Mouse (Mus musculus) G1E (cell line): ENCODE measurements around the gene Pla2g4b.

Experiments used
- CTCF ChIP-seq: IDR thresholded peaks from 2 replicates; pipeline ENCODE4 v1.5.1; 2012; ENCODE audit warnings: low read depth, low read length, inconsistent platforms, mixed read lengths
- GATA1 ChIP-seq: IDR thresholded peaks from 2 replicates; pipeline ENCODE4 v1.6.1; 2012; ENCODE audit warnings: borderline replicate concordance, low read length, inconsistent platforms, mixed read lengths
- GATA2 ChIP-seq: IDR thresholded peaks from 2 replicates; pipeline ENCODE4 v1.6.1; 2012; ENCODE audit warnings: low read depth, low read length, inconsistent platforms, borderline replicate concordance

DNA sequence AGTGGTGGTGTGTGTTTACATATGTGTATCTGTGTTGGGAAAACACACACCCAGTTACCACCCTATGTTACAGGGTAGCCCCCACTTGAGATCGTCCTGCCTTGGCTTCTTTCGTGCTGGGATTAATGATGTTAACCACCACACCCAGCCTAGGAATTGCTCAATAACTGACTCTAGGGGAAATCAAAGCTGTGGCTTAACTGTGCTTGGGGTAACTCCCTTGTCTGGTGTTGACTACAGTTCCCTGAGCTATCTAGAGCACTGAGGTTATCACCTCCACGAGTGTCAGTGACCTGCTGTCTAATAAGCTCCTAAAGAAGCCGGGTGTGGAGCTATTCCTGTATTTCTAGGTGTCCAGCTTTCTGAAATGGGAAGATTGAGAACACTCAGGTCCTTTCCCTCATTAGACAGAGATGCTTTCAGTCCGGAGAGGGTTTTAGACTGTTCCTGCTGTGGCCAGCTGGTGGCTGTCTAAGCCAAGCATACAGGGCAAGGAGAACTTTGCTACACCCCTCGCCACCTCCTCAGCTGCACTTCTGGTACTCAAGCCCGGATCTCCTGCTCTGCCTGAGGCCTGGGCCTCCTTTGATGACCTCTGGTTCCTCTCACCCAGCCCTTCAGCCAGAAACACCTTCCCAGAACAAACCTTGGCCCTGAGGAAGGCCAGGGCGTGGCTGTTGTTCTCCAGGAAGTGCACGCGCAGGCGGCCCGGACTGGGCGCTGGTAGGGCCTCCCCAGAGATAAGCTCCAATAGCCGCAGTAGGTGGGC lies 51.6 kb downstream of the Pla2g4b start:
- TF ChIP-seq GATA1 (no peak), CTCF (no peak), GATA2 (no peak)
